Mouse (Mus musculus) spleen, embryonic (tissue): ENCODE measurements around the gene Mrps6.
"Not testable (repeated sequence)": the region's sequence is repeated elsewhere in the genome, so short reads cannot be mapped to it uniquely, and the experiment has no call there.

Experiments
- CTCF ChIA-PET: fragments of 350-600 bp; sonication (Branson Sonifier 250); formaldehyde crosslinking; loops from one replicate; lab custom pipeline; 2022; lab: Charles Lee

Mrps6 gene

DNA sequence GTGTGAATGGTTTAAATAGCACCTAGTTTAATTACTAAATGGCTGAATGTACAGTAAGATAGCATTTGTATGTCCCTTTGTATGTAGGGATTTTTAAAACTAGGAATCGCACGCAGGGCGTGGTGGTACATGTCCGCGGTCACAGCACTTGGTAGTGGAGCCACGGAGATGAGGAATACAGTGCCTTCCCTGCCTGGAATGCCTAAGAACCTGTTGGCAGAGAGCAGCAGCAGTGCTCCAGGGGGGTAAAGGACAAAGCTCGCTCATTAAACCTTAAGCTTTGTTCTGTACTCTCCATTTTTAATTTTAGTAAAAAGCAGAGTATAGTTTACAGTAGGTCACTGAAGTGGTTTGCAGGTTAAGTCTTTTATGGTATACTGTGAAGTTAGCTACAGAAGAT lies 3.5 kb downstream of the Mrps6 start:
- CTCF ChIA-PET = no interaction called here

DNA sequence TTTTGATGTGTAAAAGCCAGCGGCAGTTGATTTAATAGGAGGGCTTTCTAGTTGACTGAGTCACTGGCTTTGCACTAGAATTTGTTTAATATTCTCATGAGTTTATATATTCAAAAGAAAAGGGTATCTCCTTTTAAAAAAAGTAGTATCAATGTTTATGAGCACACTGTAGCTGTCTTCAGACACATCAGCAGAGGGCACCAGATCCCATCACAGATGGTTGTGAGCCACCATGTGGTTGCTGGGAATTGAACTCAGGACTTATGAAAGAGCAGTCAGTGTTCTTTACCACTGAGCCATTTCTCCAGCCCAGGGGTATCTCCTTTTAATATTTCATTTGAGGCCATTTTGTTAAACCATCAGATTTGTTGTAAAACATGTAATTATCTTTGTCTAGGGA lies 4.8 kb downstream of the Mrps6 start:
- CTCF ChIA-PET = no interaction called here

DNA sequence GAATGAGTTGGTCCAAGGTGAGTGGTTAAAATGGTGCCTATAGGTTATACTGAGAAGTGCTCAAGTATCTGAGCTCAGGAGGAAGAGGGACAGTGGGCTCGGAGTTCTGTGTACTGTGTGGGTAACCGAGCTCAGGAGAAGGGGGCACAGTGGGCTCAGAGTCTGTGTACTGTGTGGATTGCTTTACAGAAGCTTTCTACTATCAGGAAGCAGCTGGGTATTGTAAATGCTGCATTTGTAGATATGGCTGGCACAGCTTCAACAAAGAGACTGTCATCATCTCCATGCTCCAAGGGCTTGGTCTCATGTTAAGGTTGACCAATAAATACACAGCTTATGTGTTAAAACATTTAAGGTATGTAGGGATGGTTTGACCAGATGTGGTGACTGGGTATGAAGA lies 6.7 kb downstream of the Mrps6 start:
- CTCF ChIA-PET = no interaction called here

DNA sequence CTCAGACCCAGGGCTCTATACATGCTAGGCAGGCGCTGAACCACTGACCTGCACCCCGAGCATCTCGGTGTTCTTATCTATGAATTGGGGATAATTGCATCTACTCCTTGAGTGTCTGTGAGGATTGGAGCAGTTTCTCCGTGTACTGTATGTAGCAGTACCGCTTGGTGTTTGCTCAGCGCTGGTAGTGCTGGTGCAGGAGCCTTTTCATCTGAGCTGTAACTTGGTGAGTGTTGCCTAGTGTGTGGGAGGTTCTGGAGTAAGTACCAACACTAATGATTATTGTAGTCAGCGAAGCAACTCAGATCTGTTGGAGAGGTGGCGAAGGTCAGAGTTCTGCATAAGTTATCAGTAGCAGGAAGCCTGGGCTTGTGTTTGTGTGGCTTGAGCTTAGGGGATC lies 12.3 kb downstream of the Mrps6 start:
- CTCF ChIA-PET = no interaction called here

DNA sequence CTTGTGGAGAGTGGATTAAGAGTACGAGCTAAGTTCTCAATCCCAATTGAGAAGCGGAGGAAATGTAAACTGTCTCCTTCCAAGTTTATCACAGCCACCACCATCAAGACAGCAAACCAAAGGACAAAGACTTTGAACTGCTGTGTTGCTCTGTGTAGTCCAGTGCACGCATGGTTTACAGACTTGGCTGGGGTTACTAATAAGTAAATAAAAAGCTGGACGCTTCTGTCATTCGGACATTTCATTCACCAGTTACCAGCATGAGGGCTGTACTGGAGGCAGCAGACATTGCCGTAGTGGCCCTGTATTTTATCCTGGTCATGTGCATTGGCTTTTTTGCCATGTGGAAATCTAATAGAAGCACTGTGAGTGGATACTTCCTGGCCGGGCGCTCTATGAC lies 18.7 kb downstream of the Mrps6 start:
- CTCF ChIA-PET = interaction anchor here (0.6 kb wide), 1 partner anchor 532 kb away, joined by 9 read pairs; no protein-coding TSS in a partner anchor

DNA sequence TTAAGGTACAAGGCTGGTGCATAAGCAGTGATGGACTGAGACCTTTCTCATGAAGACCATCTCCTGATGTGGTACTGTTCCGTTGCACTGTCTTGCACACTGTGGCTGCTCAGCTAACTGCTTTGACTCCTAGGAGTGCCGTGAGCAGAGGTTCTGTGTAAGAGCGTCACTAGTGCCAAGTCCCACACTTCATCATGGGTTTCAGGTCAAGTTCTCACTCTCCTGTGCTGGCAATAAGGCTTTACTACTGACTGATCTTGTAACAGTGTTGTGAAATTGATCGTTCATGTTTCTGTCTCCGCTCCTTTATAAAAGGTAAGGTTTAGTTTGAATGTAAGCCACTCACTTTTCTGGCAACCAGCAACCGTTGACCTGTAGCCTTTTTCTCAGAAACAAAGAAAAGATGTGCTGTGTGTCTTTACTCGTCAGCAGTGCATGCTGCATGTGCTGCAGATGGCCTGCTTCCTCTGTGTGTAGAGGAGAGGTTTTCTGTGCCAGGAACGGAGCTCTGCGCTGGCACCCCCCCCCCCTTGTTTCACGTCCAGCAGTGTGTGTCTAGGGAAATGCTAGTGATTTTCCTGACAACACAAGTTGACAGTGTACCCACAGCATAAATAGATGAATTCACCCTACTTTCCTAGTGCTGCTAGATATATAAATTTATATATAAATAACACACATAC lies 25.8 kb downstream of the Mrps6 start:
- CTCF ChIA-PET = interaction anchor here (0.7 to 1.0 kb wide), 3 partner anchors 10 to 469 kb away, joined by 3 to 6 read pairs (median 6); no protein-coding TSS in a partner anchor

DNA sequence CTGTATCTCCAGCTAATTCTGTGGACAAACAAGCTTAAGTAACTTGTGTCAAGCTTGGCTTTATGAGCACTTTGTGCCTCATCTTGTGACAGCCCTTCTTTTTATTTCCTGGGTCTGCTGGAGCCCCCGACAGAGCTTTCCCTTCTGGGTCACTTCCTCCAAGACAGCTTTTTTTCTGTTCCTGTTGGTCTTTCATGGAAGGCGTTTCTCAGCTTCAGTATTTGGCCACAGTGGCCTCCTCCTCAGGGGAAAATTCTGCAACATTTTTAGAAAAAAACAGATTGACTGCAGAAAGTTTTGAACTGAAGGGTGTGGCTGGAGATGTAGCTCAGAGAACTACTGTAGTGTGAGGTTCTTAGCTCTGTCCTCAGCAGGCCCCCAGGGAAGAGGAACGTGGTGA lies 31.2 kb downstream of the Mrps6 start:
- CTCF ChIA-PET = no interaction called here

DNA sequence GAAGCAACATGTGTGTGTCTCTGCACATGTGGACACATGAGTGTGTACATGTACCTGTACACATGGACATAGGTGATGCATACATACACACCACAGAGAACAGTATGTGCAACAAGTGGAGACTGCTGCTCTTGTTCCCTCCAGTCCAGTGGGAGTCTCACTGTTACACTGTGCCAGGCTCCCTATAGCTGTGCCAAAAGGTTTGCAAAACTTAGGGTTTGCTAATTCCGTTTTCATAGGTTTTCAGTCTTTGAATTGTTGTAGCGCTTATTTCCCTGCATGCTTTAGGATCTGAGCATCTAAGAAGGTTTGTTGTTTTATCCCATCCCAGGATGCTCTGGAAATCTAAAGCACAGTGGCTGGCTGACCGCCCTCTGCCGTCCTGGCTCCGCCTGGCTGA lies 33.8 kb downstream of the Mrps6 start:
- CTCF ChIA-PET = no interaction called here

DNA sequence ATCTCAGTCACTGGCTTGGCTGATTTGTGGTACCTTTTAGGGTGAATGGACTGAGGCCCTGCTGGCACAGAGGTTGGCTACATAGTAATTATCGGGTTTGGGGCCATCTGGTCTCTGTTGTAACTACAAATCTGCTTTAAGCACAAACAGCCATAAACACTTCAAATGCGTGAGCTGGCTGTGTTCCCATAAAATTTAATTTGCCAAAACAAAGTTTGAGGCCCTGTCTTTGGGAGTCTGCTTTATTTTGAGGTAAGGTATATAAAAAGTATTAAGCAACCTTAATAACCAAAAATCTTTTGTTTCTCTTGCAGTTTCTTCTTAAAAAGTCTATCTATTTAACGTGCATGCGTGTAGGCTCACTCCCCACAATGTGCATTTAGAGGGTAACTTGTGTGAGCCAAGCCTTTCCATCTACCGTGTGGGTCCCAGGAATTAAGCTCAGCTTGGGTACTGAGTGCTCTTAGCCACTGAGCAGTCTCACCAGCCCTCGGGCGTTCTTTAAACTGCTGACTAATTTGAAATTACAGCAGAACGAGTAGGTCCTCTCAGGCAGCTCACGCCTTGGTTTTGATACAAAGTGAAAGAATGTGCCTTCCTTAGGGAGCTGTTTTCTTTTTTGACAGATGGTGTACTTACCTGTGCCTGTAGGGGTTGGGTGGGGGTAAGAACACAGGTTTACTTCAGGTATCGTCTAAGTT lies 40.4 kb downstream of the Mrps6 start:
- CTCF ChIA-PET = no interaction called here

DNA sequence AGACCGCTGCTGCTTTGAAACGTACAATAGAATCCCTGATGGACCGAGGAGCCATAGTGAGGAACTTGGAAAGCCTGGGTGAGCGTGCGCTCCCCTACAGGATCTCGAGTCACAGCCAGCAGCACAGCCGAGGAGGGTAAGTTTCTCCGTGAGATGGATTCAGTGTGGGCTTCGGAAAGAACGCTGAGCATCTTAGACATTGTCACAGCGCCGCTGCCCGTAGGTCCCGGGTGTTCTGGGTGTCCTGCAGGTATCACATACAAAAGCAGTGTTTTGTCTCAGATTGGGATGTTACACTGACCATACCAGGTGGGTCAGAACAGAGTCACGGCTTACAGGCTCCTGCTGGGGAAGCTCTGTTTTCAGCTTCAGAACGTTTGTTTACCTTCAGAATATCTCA lies 41.5 kb downstream of the Mrps6 start:
- CTCF ChIA-PET = no interaction called here

DNA sequence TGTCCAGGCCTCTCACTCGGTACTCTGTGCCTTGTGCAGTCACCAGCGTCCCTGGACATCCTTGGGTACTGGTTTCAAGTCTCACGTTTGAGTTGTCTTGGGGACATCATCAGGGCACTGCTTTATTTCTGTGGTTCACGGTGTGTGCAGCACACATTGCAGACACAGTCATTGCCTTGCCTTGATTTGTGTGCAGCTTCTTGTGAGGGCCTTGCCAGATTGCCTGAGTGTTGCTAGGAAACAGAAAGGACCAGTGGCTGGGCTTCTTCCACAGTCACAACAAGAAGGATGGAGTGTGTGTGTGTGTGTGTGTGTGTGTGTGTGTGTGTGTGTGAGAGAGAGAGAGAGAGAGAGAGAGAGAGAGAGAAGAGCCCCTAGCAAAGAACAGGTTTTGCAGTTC lies 42.0 kb downstream of the Mrps6 start:
- CTCF ChIA-PET = no interaction called here

DNA sequence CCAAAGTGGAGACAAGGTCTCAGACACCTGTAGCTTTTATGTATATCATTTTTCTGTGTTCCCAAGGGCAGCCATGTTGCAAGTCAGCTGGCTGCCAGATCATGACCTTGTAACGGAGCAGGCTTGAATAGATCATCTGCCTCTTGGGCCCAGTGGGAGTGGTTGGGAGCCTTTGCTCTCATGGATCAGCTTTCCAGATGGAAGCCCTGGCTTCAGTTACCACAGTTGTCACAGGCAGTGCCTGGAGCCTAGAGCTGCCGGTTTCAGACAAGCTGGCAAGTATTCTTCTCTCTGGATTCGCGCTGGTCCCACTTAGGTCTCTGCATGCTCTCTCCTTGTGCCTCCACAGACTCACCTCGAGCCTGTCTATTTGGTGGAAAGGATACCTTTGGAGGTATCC lies 44.0 kb downstream of the Mrps6 start:
- CTCF ChIA-PET = no interaction called here

DNA sequence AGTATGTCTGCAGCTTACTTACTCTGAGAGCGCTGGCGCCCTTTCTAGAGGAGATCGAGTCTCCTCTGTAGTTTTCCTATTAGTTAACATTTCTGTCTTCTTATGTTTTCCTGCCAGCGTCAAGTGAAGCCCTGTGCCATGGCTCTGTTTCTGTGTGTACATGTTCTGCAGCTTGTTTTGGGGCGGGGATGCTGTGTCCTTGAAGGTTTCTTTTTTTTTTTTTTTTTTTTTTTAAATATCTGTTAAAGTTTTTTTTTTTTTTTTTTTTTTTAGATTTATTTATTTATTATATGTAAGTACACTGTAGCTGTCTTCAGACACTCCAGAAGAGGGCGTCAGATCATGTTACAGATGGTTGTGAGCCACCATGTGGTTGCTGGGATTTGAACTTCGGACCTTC lies 44.9 kb downstream of the Mrps6 start:
- CTCF ChIA-PET = not testable (repeated sequence)

DNA sequence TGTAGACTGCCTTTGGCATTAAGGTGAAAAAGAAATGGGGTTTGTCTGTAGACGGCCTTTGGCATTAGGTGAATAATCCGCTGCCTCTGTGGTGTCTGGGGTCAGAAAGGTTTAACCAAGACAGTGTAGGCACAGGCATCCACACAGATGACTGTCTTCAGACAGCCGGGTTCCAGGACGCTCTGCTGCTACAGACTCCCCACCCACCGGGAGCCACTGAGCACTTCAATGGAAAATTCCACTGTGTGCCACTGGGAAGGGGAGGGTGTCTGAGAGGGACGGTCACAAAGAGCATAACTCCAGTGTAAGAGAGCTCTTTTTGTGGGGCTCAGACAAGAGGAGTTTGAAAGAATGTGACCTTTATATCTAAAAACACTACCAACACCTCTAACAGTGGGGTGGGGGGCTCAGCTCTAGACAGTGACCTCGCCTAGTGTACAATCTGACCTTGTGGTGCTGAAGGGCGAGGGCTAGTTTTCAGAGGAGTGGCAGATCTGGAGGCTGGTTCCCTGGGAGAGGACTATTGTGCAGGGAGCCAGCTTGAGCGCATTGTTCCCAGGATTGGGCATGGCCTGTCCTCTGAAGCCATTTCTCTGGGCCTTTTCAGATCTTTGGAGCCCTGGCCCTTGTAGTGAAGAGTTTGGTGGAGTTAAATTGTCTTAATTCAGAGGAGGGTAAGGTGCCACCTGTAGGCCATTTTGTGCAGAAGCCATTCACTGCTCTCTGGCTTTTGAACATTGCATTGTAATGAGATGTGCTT lies 45.7 kb downstream of the Mrps6 start:
- CTCF ChIA-PET = no interaction called here

DNA sequence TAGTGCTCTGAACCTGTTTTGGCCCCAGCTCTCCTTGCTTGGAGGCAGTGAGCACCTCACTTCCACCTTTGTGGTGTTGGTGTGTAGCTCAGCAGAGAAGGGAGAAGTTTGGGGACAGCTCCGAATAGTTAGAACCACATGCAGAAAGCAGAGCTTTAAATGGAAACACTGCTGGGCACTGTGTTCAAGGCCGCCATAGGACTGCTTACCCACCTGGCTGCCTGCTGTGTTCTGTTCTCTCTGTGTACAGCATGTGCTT lies 46.2 kb downstream of the Mrps6 start:
- CTCF ChIA-PET = no interaction called here

DNA sequence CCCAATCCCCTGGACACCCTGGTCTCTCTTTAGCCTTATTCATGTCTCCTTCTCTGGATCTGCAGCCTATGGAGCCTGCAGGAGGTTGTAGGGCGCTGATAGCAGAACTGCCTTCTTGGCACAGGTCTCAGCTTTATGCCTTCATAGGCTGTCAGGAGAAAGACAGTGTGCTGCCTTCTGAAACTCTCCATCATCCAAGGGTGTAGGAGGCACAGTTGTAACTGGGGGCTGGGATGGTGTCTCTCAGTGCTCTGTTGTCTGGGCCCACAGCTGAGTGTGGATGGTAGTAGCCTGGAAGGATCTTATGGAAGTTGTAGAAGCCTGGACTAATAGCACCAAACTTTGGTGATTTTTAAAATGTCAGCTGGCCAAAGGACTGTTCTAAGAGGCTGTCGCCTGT lies 46.9 kb downstream of the Mrps6 start:
- CTCF ChIA-PET = no interaction called here

DNA sequence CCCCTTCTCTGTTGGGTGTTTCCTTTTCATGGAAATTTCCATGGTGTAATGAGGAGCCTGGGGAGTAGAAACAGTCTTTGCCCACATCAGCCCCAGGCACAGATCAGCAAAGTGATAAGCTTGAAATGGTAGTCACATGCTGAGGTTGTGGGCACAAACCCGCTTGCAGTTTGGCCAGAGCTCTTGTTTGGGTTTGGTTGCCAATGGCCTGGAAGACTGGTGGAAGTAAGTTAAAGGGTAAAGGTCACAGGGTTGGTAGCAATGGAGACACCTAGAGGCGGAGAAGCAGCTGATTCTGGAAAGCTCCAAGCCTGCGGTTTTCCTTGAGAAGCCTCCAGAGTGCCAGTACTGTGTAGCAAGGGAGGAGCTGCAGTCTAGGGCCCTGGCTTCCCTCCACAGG lies 47.6 kb downstream of the Mrps6 start:
- CTCF ChIA-PET = no interaction called here

DNA sequence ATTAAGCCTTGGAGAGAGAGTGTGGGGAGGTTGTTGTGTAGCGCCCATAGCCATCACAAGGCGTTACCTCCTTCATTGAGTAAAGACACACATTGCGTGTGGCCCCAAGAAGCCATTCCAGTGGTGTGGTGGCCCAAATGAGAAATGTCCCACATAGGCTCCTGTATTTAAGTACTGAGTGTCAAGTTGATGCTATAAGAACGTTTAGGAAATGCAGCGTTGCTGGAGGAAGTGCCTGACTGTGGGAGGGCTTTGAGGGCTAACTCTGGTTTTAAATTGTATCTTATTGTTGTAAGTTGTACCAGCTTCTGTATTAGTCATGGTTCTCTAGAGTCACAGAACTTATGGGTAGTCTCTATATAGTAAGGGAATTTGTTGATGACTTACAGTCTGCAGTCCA lies 49.3 kb downstream of the Mrps6 start:
- CTCF ChIA-PET = no interaction called here

DNA sequence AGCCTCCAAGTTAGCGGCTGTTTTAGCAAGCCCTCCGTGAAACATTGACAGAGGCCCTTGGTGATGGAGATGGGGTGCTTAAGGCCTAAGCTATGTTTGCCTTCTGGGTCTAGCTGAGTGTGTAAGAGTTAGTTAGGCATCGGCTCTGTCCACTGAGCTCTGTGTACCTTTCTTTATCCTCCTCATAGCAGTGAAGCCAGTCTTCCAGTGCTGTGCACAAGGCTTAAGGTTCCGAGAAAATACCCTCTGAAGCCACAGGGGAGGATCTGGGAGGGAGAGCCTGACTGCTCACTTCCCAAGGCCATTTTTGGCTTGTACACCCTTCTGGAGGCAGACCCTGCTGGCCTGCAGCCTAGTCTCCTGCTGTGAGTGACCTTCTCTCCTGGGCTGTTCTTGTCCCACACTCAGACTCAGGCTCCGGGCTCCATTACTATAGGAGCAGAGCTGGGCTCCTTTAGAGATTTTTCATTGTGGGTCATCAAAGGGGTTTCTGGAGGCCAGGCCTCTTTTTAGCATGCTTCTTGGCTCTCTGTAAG lies 56.7 kb downstream of the Mrps6 start:
- CTCF ChIA-PET = no interaction called here

DNA sequence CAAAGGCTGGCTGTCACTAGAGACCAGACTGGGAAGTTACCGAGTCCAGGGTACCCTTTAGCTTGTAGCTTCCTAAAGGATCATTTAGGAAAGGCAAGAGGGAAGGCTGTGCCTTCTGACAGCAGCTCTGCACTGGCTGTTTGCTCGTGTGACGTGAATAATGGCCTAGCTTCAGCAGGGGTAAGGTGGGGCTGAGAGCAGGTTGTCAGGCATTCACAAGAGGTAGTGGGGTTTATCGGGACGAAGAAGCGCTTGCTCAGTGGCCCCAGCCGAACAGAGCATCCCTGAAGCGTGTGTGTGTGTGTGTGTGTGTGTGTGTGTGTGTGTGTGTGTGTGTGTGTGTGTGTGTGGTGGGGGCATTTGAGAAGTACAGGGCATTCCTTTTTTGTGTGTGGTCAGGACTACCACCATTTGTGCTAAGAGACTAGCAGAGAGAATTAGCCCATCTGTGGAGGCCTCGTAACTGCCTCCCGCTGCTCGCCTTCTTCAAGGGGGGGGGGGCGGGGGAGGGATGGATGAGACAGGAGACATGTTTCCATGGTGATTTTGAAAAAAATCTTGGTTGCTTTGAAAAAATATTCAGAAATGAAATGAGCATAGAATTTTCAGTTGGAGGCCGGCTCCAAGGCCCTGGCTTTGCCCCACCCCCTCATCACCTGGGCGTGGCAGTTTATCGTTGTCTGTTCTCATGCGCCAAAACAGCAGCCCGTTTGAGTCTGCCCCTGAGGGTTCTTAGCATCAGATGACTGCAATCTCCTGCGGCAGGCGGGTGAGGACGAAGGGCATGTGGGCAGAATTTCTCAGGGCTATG lies 57.7 kb downstream of the Mrps6 start:
- CTCF ChIA-PET = no interaction called here

DNA sequence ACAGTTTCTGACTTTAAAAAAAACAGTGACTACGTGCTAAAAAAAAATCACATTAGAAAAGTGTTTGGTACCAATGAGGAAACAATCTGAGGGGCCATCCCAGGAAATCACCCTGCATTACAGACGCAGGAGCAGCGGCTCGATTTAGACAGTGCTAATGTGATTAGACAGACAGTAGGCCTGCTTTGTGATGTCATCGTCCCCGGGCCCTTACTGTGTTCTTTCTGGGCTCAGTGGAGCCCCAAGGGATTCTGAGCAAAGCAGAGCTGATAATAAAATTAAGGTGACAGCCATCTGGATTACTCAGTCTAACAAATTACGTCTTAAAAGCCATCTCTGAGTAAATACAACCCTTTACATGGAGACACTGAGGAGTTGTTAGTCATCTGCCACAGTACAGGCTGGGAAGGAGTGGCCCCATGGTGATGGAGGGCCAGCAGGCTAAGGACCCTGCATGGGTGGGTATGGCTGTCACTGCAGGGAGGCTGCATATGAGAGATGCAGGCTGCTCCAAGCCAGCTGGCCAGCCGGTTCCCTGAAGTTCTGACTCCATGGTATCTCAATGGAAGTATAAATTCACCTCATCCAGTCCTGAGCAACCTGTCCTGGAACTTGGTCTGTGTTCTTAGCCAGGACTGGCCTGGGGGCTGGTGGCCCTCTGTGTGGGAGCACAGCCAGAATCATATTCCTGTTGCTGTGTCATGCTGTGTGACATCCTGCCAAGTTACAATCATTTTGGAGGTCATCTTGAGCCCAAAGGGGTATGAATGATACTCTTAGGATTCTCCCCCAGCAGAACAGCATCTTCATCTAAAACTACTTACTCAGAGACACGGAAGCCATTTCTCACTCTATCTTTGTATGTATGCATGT lies 59.5 kb downstream of the Mrps6 start:
- CTCF ChIA-PET = no interaction called here
